Mouse (Mus musculus) midbrain, embryonic 16.5 days (tissue): ENCODE measurements around the gene Mpzl2. TPM values are rescaled to one million over a fixed set of nuclear protein-coding genes. Genes with fewer than 3 reads are reported as not detected.

ENCODE experiments used
- ATAC-seq: fragments of 200-750 bp; cut with Nextera tagmentation; 2 replicates; pipeline ENCODE4 v1.8.0; 2017; ENCODE audit warnings: moderate TSS enrichment
- H3K27ac ChIP-seq: fragments of 300-500 bp; sonication (generic); 2 replicates; pipeline ENCODE4 v1.5.1; 2014; ENCODE audit warnings: mild to moderate bottlenecking, low read length, mixed read lengths
- H3K27me3 ChIP-seq: fragments of 300-500 bp; sonication (generic); 2 replicates; pipeline ENCODE4 v1.6.1; 2014; ENCODE audit warnings: low read depth, low read length, mixed read lengths; ENCODE audit not compliant: control insufficient read depth, insufficient read depth
- H3K36me3 ChIP-seq: fragments of 300-500 bp; sonication (generic); 2 replicates; pipeline ENCODE4 v1.6.1; 2014; ENCODE audit warnings: mild to moderate bottlenecking, low read length, moderate library complexity, mixed read lengths; ENCODE audit not compliant: control insufficient read depth, insufficient read depth
- H3K4me1 ChIP-seq: fragments of 300-500 bp; sonication (generic); 2 replicates; pipeline ENCODE4 v1.6.1; 2014; ENCODE audit warnings: mild to moderate bottlenecking, low read length, mixed read lengths; ENCODE audit not compliant: control insufficient read depth, insufficient read depth
- H3K4me2 ChIP-seq: fragments of 300-500 bp; sonication (generic); 2 replicates; pipeline ENCODE4 v1.6.1; 2014; ENCODE audit warnings: mild to moderate bottlenecking, low read length, mixed read lengths
- H3K4me3 ChIP-seq: fragments of 300-500 bp; sonication (generic); 2 replicates; pipeline ENCODE4 v1.5.1; 2014; ENCODE audit warnings: low read depth, mild to moderate bottlenecking, low read length, moderate library complexity, mixed read lengths
- H3K9ac ChIP-seq: fragments of 300-500 bp; sonication (generic); 2 replicates; pipeline ENCODE4 v1.6.1; 2014; ENCODE audit warnings: low read depth, low read length, mixed read lengths
- H3K9me3 ChIP-seq: fragments of 300-500 bp; sonication (generic); replicated peaks from 2 replicates; pipeline ENCODE4 v1.6.1; 2014; ENCODE audit warnings: mild to moderate bottlenecking, low read length, mixed read lengths; ENCODE audit not compliant: control insufficient read depth, poor library complexity, severe bottlenecking
- WGBS: fragments of 180-500 bp; shearing (Covaris S2); extraction: QIAGEN DNeasy Blood & Tissue Kit; methylation state at CpG from one replicate; pipeline ENCODE4 v1.1.7; 2014; 5-methylcytosine and 5-hydroxymethylcytosine counted together
- polyA plus RNA-seq: library from polyadenylated mRNA; unstranded; fragments of >200 nt; fragmentation: Nextera tagmentation; extraction: Ambion mirVana; gene quantifications from 2 replicates; pipeline ENCODE4 v1.2.1, GENCODE M21; 2015

Mpzl2 gene
- polyA plus RNA-seq, 1 experiment from 2014 or later, result 1.4 TPM

DNA sequence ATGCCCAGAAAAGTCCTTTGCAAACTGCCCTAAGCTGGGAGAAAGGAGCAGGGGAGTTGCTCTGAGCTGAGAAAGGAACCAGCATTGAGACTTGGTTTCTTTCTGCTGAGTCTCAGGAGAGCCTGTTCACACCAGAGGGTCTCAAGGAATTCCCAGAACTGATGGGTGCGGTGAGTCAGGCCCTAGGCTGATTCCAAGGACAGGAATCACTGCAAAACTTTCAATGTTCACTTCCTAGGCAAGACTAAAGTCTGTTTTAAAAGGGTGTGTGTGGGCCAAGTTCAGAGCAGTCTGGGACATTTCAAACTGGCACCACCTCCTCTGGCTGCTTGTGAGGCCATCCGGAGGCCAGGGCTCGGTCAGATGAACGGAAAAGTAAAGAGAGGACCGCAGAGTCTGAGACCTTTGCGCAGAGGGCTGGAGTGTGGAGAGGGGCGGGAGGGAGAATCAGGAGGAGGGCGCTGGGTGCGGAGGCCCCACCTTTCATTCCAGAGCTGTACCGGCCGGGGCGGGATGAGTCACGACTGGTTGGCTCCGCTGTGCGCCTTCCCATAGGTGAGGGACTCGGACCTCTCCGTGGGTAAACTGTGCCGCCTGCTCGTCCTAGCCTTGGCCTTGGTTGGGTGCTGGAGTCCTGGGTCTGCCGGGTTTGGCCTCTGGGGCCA, 2.6 kb downstream of the Mpzl2 start:
- no peak overlapping the region for H3K27ac ChIP-seq
- no peak overlapping the region for H3K4me2 ChIP-seq
- 3% methylated on average over 20 of the region's 20 CpGs for WGBS
- H3K4me1 ChIP-seq, result peaks cover 3% of the 10 kb centered on the region; the same call in 1 of the 2 replicates
- no peaks in the 10 kb centered on the region for H3K9me3 ChIP-seq
- H3K36me3 ChIP-seq, result no peaks in the 10 kb centered on the region
- H3K27me3 ChIP-seq, result peaks cover 52% of the 10 kb centered on the region
- H3K9ac ChIP-seq, result no peak overlapping the region
- no peak for ATAC-seq
- no peak overlapping the region for H3K4me3 ChIP-seq

DNA sequence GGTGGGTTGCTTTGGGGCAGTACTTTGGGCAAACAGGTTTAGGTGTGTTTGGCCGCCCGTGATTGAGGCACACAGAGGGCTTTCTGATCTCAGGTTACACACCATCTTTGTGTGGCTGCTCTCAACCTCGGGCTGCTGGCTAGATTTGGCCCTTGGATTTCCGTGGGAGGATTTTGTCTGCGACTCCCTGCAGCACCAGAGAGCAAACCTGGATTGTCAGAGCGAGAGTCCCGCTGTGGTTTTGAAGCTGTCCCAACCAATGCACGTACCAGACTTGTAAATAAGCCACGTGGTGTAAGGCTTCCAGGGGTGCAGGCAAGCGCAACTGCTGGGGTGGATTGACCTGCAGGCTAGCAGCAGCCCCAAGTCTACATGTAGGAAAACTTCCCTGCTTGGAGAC, 3.3 kb downstream of the Mpzl2 start:
- no peak overlapping the region for H3K9ac ChIP-seq
- no peak for ATAC-seq
- H3K27me3 ChIP-seq, result peaks cover 52% of the 10 kb centered on the region
- H3K4me1 ChIP-seq, result peaks cover 3% of the 10 kb centered on the region; the same call in 1 of the 2 replicates
- no peak overlapping the region for H3K4me2 ChIP-seq
- no peaks in the 10 kb centered on the region for H3K9me3 ChIP-seq
- H3K27ac ChIP-seq, result no peak overlapping the region
- H3K36me3 ChIP-seq, result no peaks in the 10 kb centered on the region
- no peak overlapping the region for H3K4me3 ChIP-seq
- under 1% methylated on average over 10 of the region's 10 CpGs for WGBS

DNA sequence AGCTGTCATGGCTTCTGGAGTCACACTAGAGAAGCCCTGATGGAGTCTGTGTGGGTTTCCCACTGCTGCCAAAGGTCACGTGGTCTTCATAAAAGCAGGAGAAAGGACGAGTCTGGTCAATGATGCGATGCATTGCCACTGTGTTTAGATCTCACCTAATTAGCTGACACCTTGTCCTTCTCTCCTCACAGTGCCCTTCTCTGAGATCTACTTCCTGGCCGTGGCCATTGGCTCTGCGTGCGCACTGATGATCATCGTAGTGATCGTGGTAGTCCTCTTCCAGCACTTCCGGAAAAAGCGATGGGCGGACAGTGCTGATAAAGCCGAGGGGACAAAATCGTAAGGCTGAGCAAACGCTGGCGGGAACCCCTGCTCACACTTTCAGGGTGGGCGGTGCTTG, 7.4 kb downstream of the Mpzl2 start:
- H3K4me2 ChIP-seq, result no peak overlapping the region
- WGBS, result 93% methylated on average over 16 of the region's 16 CpGs
- H3K9me3 ChIP-seq, result no peaks in the 10 kb centered on the region
- no peaks in the 10 kb centered on the region for H3K36me3 ChIP-seq
- no peaks in the 10 kb centered on the region for H3K4me1 ChIP-seq
- H3K9ac ChIP-seq, result no peak overlapping the region
- H3K27me3 ChIP-seq, result peaks cover 27% of the 10 kb centered on the region
- no peak for ATAC-seq
- H3K4me3 ChIP-seq, result no peak overlapping the region
- H3K27ac ChIP-seq, result no peak overlapping the region

DNA sequence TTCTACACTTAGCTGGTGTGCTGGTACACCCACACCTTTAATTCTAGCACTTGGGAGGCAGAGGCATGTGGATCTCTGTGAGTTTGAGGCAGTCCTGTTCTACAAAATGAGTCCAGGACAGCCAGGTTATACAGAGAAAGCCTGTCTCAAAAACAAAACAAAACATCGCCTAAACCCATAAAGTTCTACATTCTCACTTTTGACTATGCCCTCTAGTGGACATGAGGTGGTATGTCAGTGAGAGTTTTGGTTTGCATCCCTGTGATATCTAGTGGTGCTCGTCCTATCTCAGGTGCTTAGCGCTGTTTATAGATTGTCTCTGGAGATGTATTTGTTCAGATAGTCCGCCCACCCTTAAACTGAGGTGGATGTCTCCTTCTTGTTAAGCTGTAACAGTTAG, 8.9 kb downstream of the Mpzl2 start:
- H3K27ac ChIP-seq, result no peak overlapping the region
- ATAC-seq, result no peak
- H3K9me3 ChIP-seq, result no peaks in the 10 kb centered on the region
- no peak overlapping the region for H3K9ac ChIP-seq
- 28% methylated on average over 4 of the region's 4 CpGs for WGBS
- H3K4me1 ChIP-seq, result no peaks in the 10 kb centered on the region
- no peak overlapping the region for H3K4me2 ChIP-seq
- H3K27me3 ChIP-seq, result peaks cover 24% of the 10 kb centered on the region
- H3K4me3 ChIP-seq, result no peak overlapping the region
- no peaks in the 10 kb centered on the region for H3K36me3 ChIP-seq

- H3K4me3 ChIP-seq, result no peak overlapping the region
- H3K27me3 ChIP-seq, result peaks cover 18% of the 10 kb centered on the region
- H3K4me2 ChIP-seq, result no peak overlapping the region
- no peaks in the 10 kb centered on the region for H3K9me3 ChIP-seq
- H3K4me1 ChIP-seq, result peaks cover 3% of the 10 kb centered on the region; the same call in 1 of the 2 replicates
- no peak overlapping the region for H3K27ac ChIP-seq
- WGBS, result 78% methylated on average over 1 of the region's 1 CpGs
- H3K36me3 ChIP-seq, result no peaks in the 10 kb centered on the region
- ATAC-seq, result no peak
- no peak overlapping the region for H3K9ac ChIP-seq
Measured at GRCm38 (mm10) chr9:45049731-45050130, 10.1 kb downstream of the Mpzl2 start.

GRCm38 (mm10) chr9:45050301-45050700, 10.7 kb downstream of the Mpzl2 start:
- no peaks in the 10 kb centered on the region for H3K36me3 ChIP-seq
- peaks cover 3% of the 10 kb centered on the region; the same call in 1 of the 2 replicates for H3K4me1 ChIP-seq
- H3K27me3 ChIP-seq, result peaks cover 14% of the 10 kb centered on the region
- H3K4me2 ChIP-seq, result no peak overlapping the region
- H3K4me3 ChIP-seq, result no peak overlapping the region
- no peak for ATAC-seq
- H3K9ac ChIP-seq, result no peak overlapping the region
- no peaks in the 10 kb centered on the region for H3K9me3 ChIP-seq
- no peak overlapping the region for H3K27ac ChIP-seq
- WGBS, result 84% methylated on average over 2 of the region's 2 CpGs

DNA sequence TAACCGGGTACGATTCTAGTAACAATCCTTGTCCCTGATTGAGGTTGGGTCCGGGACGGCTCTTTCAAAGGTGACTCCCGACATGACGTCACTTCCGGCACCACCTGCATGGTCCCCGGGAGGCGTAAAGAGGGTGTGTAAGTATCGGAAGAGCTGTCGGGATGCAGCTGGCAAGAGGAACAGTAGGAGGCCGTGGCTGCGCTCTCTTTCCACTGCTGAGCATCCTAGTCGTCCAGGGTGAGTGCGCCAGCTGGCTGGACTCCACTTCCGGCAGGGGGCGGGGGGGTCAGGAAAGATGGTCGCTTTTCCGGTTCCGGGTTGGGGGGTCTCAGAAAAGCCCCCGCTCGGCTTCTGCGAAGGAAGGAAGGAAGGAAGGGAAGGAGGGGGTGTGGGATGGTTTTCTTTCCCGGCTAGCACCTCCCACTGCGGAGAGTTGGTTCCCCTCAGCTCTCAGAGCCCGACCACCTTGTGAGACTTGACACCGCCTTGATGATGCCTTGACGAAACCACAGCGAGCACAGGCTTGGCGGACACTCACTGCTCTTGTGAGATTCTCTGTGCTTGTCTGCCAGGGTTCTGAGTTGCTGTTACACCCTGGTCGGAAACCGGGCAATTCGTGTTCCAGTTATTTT, 15.6 kb downstream of the Mpzl2 start, which contains the start of gene Mpzl3:
Gene Mpzl3 (plus strand): TSS at position 105 of the 632 bp plus-strand sequence.
- H3K4me1 ChIP-seq, result peaks cover 6% of the 10 kb centered on the region; the same call in 1 of the 2 replicates
- ATAC-seq, result peak; percentile 98
- H3K9me3 ChIP-seq, result no peaks in the 10 kb centered on the region
- H3K4me3 ChIP-seq, result peak within 1 kb of the TSS; percentile 72
- peak within 1 kb of the TSS; percentile 75 for H3K9ac ChIP-seq
- H3K27ac ChIP-seq, result peak within 1 kb of the TSS; percentile 100
- H3K36me3 ChIP-seq, result no peaks in the 10 kb centered on the region
- H3K4me2 ChIP-seq, result peak within 1 kb of the TSS; percentile 76
- H3K27me3 ChIP-seq, result peaks cover 23% of the 10 kb centered on the region
- 1% methylated on average over 33 of the region's 33 CpGs for WGBS

DNA sequence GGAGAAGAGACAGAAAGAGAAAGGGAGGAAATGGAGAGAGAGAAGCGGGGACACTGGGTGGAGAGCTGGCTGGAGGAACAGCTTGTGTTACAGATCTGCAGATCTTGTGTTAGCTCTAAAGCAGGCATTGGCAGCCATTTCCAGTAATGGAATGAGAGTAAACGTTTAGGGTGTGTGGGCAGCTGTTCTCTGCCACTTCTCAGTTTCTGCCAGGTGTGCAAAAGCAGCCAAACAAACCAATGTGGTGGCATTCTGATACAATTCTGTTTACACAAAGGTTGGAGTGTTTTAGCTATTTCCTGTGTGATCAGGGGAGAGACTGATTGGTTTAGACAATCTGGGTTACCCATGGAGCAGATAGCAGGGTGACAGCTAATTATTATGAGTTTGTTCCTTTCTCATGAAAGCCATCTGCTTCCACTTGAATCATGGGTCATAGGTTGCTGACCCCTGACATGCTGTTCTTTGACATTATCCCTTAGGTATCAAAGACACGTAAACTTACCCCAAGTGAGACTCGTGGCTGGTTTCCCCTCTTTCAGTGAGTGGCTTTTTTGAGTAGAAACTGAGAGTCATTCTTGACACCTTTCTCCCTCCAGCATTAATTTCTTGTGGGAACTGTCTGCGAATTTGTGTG, 18.8 kb downstream of the Mpzl2 start:
- Histone ChIP-seq H3K9ac (no peak overlapping the region), H3K4me1 (peaks cover 6% of the 10 kb centered on the region; the same call in 1 of the 2 replicates), H3K9me3 (no peaks in the 10 kb centered on the region), H3K4me2 (no peak overlapping the region), H3K36me3 (no peaks in the 10 kb centered on the region), H3K4me3 (no peak overlapping the region), H3K27me3 (peaks cover 13% of the 10 kb centered on the region), H3K27ac (no peak overlapping the region)
- ATAC-seq, result no peak
- WGBS, result 55% methylated on average over 5 of the region's 5 CpGs

DNA sequence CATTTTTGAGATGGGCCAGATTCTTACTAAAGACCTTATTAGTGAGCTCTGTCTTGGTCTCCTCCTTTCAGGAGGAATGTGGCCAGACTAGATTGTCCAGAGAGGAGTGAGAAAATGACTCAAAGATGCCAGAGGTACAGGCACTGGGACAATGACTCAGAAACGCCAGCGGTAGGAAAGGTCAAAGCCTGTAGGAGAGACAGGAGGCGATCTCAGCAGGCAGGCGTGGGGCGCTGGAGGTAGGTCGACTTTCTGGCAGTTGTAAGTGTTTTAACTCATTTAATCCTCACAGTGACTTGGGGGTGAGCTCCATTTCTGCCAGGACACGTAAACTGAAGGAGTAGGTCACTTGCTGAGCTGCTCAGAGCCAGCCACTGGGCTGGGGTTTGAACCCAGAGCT, 20.6 kb downstream of the Mpzl2 start:
- Histone ChIP-seq H3K9me3 (no peaks in the 10 kb centered on the region), H3K36me3 (no peaks in the 10 kb centered on the region), H3K27me3 (peaks cover 11% of the 10 kb centered on the region), H3K4me2 (no peak overlapping the region), H3K9ac (no peak overlapping the region), H3K4me1 (0 out of 2 replicates have a peak, but pooled peaks cover 2% of the 10 kb centered on the region), H3K4me3 (no peak overlapping the region), H3K27ac (no peak overlapping the region)
- 38% methylated on average over 7 of the region's 7 CpGs for WGBS
- no peak for ATAC-seq
